Comparison of ENCODE assay signal across 8 mouse cellular contexts in the genomic region with DNA sequence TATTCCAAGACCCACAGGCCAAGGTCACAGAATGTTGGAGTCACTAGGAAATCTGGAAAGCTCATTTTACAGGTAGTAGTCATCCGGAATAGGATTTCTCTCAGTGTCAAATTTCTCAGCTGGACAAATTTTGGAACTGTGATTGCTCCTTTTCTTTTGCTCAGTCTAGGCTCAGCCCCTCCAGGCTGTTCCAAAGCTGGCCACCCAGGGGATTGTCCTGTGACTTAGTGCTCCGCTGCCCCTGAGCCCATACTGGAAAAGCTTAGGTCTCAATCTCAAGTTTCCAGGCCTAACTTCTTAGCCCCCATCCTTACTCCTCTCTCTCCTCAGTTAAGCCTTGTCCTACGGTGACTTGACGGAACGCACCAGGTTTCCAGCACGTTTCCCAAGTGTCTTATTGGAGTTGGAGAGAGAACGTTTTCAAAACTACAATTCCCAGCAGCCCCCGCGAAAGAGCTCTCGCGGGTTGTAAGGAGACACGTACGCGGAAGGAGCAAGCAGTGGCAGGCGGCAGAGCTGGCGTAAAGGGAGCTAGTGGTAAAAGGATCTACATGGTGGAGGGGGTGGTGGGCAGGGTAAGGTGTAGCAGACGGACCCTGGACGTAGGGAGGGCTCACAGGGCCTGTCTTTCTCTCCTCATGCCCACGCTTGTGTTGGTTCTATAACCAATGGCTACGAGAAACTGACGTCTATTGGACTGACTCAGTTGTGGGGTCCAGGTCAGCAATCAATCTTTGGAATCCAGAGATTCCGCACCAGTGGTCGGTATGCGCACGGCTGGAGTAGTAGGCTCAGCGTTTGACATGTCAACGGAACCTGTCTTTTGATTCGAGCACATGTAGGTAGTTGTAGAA. TPM values are rescaled to one million over a fixed set of nuclear protein-coding genes. Genes with fewer than 3 reads are reported as not detected.
DNase-seq lines count a peak whose midpoint lies in the region; ATAC-seq lines count a peak whose summit lies in the region.

A gene (plus strand): TSS at position 456 of the 854 bp plus-strand sequence.

- H3K36me3 ChIP-seq in embryonic facial prominence, embryonic 11.5 days (replicated peaks; ENCODE audit: control insufficient read depth, insufficient read depth, low read depth, low read length): no peaks in the 10 kb centered on the region
- no peaks in the 10 kb centered on the region for H3K36me3 ChIP-seq in limb, embryonic 11.5 days (ENCODE audit: control insufficient read depth, insufficient read depth, low read length)
- H3K36me3 ChIP-seq in midbrain, embryonic 13.5 days: peaks cover 4% of the 10 kb centered on the region; the same call in 1 of the 2 replicates

- peak within 1 kb of the TSS; percentile 36 for H3K4me2 ChIP-seq in embryonic facial prominence, embryonic 11.5 days (ENCODE audit: low read depth, low read length)
- peak within 1 kb of the TSS; percentile 49 for H3K4me2 ChIP-seq in limb, embryonic 11.5 days (ENCODE audit: low read depth, severe bottlenecking)
- peak within 1 kb of the TSS; percentile 72 for H3K4me2 ChIP-seq in midbrain, embryonic 13.5 days (replicated peaks)

- peaks cover 4% of the 10 kb centered on the region; the same call in 1 of the 2 replicates for H3K4me1 ChIP-seq in embryonic facial prominence, embryonic 11.5 days (ENCODE audit: control insufficient read depth, insufficient read depth, low read length)
- H3K4me1 ChIP-seq in limb, embryonic 11.5 days (ENCODE audit: control insufficient read depth, insufficient read depth, low read length): peaks cover 7% of the 10 kb centered on the region
- peaks cover 32% of the 10 kb centered on the region for H3K4me1 ChIP-seq in midbrain, embryonic 13.5 days (replicated peaks)

- H3K27me3 ChIP-seq in embryonic facial prominence, embryonic 11.5 days (ENCODE audit: control insufficient read depth, insufficient read depth, low read length): no peaks in the 10 kb centered on the region
- no peaks in the 10 kb centered on the region for H3K27me3 ChIP-seq in limb, embryonic 11.5 days (ENCODE audit: control insufficient read depth, insufficient read depth, low read length)
- H3K27me3 ChIP-seq in midbrain, embryonic 13.5 days: peaks cover 11% of the 10 kb centered on the region; the same call in 1 of the 2 replicates

- H3K9ac ChIP-seq in embryonic facial prominence, embryonic 11.5 days (replicated peaks; ENCODE audit: low read length): peak within 1 kb of the TSS; percentile 67
- peak within 1 kb of the TSS; percentile 53 for H3K9ac ChIP-seq in limb, embryonic 11.5 days (ENCODE audit: low read length)
- peak within 1 kb of the TSS; percentile 68 for H3K9ac ChIP-seq in midbrain, embryonic 13.5 days (replicated peaks)

- no peak within 1 kb of the TSS for H3K27ac ChIP-seq in embryonic facial prominence, embryonic 11.5 days (replicated peaks; ENCODE audit: low read depth, low read length)
- H3K27ac ChIP-seq in limb, embryonic 11.5 days (replicated peaks; ENCODE audit: low read depth, low read length): 0 out of 2 replicates have a peak within 1 kb of the TSS, but pooled peaks have one; percentile 4
- peak within 1 kb of the TSS; percentile 63 for H3K27ac ChIP-seq in midbrain, embryonic 13.5 days

- 5% methylated on average over 28 of the region's 28 CpGs for WGBS in embryonic facial prominence, embryonic 11.5 days
- 7% methylated on average over 28 of the region's 28 CpGs for WGBS in limb, embryonic 11.5 days
- 5% methylated on average over 28 of the region's 28 CpGs for WGBS in midbrain, embryonic 13.5 days

- ATAC-seq in embryonic facial prominence, embryonic 11.5 days (replicated peaks; ENCODE audit: insufficient number of reproducible peaks, low FRiP score, low TSS enrichment, low read depth): peak; percentile 80
- peak; percentile 81 for ATAC-seq in limb, embryonic 11.5 days (ENCODE audit: insufficient number of reproducible peaks, low FRiP score, low TSS enrichment, low read depth)
- ATAC-seq in midbrain, embryonic 13.5 days: peak; percentile 90

- H3K9me3 ChIP-seq in embryonic facial prominence, embryonic 11.5 days (replicated peaks; ENCODE audit: control insufficient read depth, low read length): no peaks in the 10 kb centered on the region
- no peaks in the 10 kb centered on the region for H3K9me3 ChIP-seq in limb, embryonic 11.5 days (ENCODE audit: control insufficient read depth, low read length)
- no peaks in the 10 kb centered on the region for H3K9me3 ChIP-seq in midbrain, embryonic 13.5 days

- H3K4me3 ChIP-seq in embryonic facial prominence, embryonic 11.5 days (ENCODE audit: low read depth, low read length): peak within 1 kb of the TSS; percentile 52
- H3K4me3 ChIP-seq in limb, embryonic 11.5 days (ENCODE audit: low read depth, low read length): peak within 1 kb of the TSS; percentile 41
- peak within 1 kb of the TSS; percentile 56 for H3K4me3 ChIP-seq in midbrain, embryonic 13.5 days (replicated peaks)

- peak; percentile 80 for DNase-seq in 3134 (ENCODE audit: extremely low read depth, insufficient read length, low spot score)
- DNase-seq in adrenal gland, postnatal 14 days: peak; percentile 89
- peak; percentile 95 for DNase-seq in embryonic facial prominence, embryonic 11.5 days (ENCODE audit: low spot score)
- DNase-seq in heart, adult 18-20 months: peak; percentile 90 to 94
- peak; percentile 85 for DNase-seq in kidney, adult 18-20 months
- peak; percentile 91 for DNase-seq in limb, embryonic 11.5 days (ENCODE audit: low spot score)
- peak; percentile 39 to 68 for DNase-seq in spleen, adult 18-20 months

RNA-seq across cellular contexts. Expression of the gene that starts here (rescaled TPM):
- 58.8 and 74.2 TPM in 2 replicates for total RNA-seq in adrenal gland, postnatal 14 days (2021)
- 36.9 and 38.4 TPM in 2 replicates for polyA plus RNA-seq in embryonic facial prominence, embryonic 11.5 days (2014; fragmentation: Nextera tagmentation; extraction: Ambion mirVana)
- 10 to 100 TPM; 34.5 to 38.2 TPM for total RNA-seq in heart, adult 18-20 months (2021)
- 44.9 and 49.9 TPM in 2 replicates for polyA plus RNA-seq in limb, embryonic 11.5 days (2014; fragmentation: Nextera tagmentation; extraction: Ambion mirVana)
- polyA plus RNA-seq in midbrain, embryonic 13.5 days (2015; fragmentation: Nextera tagmentation; extraction: Ambion mirVana): 78.4 and 88.8 TPM in 2 replicates
